Mouse (Mus musculus): ENCODE data around the gene Cflar.
"Not testable (repeated sequence)": the region's sequence is repeated elsewhere in the genome, so short reads cannot be mapped to it uniquely, and the experiment has no call there.

Cflar gene

DNA sequence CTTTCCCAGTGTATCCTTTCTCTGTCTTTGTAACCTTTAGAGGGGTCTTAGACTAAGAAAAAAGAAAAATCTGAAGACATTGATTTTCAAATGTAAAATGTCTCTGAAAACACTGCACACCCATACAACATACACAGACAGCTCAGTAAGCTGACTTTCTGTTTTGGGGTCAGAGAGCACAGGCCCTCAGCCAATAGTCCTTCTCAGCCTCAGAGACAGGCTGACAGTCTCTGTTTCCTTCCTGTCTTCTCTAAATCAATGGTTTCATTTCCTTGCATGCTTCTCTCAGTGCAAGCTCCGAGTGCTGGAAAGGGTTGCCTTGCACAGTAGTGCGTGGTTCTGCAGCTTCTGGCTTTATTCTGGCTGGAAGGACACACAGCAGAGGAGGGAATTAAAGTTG lies 62.6 kb downstream of the Cflar start:
- in situ Hi-C loops (cut with MboI), result loop anchor here (25.0 kb wide), 1 partner anchor 363 kb away; no protein-coding TSS in a partner anchor

DNA sequence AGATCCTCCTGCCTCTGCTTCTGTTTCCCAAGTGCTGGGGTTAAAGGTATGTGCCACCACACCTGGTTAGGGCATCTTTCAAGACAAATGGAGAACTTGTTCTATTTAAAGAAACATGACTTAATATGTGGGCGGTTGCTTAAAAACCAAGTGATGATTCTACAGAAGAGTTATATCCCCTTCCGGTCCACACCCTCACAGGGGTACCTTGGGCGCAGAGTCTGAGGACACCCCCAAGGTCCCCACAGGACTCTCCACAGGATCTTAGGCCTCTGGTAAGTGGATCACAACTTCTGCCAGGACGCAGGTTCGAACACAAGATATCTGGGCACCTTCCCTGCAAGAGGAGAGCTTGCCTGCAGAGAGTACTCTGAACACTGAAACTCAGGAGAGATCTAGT lies 64.1 kb downstream of the Cflar start:
- in situ Hi-C loops (cut with MboI), result no loop called here

DNA sequence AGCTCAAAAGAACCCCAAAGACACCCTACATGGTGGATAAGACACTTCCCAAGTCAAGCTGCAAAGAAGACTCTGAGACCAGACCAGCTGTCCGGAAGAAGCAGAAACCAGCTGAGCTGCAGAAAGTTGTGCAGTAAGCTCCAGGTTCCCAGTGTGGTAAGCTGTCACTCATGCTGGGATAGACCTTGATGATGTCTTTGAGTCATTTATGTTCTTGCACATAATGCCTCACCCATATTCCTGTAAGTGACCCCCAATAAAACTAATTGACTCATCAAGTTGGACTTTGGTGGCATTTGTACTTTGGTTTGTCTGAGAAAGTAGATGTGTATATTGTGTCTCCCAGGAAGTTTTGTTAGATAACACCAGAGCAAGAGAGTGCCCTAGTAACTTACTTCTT lies 66.3 kb downstream of the Cflar start:
- in situ Hi-C loops (cut with MboI), result no loop called here

DNA sequence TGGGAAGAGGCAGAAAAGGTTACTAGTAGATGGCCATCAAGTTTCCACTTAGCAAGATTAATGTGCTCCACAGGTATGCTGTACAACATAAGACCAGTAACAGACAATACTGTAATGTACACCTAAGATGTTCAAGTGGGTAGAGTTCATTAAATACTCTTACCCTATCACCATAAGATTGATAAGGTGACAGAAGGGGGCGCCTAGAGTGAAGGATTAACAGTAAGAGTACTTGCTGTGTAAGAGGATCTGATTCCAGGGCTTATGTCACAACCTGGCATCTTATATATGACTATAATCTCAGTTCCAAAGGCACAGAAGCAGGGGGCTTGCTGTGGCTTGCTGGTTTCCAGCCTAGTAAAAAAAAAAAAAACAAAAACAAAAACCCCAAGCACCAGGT lies 66.9 kb downstream of the Cflar start:
- in situ Hi-C loops (cut with MboI), result no loop called here

DNA sequence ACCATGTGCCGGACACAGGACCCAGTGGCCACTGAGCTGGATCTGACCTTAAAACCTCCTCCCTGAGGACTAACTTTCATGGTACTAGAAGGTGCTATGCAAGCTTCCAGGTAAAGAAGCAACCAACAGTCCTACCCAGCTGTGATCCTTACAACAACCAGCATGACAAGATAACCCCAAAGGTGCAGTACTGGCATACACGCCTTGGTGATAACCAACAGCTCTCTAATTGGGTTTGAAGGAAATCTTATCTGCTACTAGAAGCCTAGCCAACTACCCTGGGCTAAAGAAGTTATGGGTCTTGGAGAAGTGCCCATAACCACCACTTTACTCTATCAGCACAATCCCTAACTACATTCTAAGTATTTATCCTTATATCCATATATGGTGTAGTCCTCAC lies 75.0 kb downstream of the Cflar start:
- in situ Hi-C loops (cut with MboI), result loop anchor here (5.0 kb wide), 1 partner anchor 111 kb away; no protein-coding TSS in a partner anchor

DNA sequence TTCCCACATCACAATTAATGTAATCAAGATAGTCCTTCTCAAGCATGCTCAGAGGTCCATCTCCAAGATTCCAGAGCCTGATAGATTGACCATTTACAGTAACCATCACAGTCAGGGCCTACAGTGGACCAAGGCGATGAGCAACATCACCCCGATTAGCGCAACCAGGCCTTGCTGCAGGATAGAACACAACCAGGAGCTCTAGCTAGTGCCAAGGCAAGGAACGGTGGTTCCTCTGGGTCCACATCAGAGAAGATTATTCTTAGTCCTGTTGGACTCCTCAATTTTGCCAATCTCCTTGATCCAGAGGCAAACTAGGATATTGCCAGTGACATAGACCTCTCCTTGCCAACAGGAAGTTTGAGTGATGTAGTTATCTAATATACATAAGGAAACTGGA lies 77.1 kb downstream of the Cflar start:
- in situ Hi-C loops (cut with MboI), result loop anchor here (5.0 kb wide), 1 partner anchor 109 kb away; no protein-coding TSS in a partner anchor

DNA sequence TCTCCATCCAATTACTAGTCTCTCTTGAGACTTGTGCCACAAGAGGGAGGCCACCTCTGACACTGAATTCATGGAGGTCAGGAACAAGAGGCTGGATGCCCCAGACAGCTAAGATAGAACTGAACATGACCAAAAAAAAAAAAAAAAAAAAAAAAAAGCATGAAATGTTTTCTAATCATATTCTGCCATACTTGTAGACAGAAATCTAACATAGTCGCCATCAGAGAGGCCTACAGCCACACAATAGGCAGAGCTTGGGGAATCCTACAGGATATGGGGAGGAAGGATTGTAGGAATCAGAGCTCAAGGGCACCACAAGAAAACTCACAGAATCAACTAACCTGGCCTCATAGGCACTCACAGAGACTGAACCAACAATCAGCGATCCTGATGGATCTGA lies 83.4 kb downstream of the Cflar start:
- in situ Hi-C loops (cut with MboI), result no loop called here

DNA sequence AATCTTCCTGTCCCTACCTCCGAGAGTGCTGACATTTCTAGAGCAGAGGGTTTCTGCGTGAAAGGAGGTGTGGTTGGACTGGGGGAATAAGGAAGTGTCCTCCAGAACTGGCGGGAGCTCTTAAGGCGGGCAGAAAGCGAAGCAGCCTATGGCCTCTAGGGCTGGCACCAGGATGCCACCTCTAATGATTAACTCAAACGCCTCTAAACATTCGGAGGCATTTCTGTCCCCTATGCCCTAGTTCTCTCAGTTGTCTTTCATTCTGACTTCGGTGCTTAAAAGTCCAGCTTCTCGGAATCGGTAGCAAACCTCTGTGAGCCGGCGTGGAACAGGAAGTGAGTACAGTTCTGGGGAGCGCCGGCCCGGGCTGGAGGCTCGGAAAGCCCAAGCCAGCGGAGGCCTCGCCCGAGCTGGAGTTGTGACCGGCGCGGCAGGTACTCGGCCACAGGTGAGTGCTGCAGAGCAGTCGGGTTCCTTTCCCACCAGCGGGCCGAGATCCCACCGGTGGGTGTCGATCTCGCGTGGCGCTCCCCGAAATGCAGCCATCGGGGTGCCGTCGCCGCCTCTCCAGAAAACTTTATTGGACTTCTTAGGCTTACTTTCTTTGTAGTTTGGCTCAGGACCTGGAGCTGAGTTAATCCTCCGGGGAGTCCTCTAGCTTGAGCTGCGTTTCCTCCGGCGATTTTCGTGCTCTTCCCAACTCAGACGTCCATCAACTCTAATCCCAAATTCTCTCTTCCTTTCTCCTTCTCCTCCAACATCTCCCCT lies 84.2 kb downstream of the Cflar start, which contains the start of gene Casp8:
Gene Casp8, plus strand, starts transcription at position 84 of the 768 bp plus-strand sequence.
- in situ Hi-C loops (cut with MboI), result no loop called here

DNA sequence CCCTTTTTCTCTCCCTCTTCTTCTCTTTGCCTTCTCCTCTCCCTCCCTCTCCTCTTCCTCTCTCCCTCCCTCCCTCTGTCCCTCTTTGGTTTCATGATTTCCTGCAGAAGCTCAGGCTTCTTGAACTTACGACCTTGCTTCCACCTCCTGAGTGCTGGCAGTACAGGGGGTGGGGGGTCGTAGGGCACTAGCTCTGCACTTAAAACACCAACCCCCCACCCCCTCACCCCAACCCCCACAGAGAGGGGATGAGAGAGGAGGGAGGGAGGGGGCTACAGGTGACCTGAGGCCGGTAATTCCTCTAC lies 84.7 kb downstream of the Cflar start:
- in situ Hi-C loops (cut with MboI), result no loop called here

DNA sequence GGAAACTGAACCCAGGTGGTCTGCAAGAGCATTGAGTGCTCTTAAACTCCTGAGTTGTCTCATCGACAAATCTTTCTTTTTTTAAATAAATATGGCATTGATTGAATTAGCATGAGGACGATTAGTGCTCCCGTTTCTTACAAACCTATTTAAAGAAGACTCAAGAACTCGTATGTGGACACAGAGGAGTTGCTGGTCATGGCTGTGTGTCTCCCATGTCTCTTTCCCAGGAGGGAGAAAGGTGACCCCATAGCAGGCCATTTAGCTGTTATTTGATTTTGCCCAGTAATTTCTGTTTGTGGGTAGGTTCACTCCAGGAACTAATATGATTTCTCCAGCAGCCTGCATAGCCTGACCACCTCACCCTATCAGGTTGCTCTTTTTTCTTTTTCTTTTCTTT lies 85.5 kb downstream of the Cflar start:
- in situ Hi-C loops (cut with MboI), result no loop called here

DNA sequence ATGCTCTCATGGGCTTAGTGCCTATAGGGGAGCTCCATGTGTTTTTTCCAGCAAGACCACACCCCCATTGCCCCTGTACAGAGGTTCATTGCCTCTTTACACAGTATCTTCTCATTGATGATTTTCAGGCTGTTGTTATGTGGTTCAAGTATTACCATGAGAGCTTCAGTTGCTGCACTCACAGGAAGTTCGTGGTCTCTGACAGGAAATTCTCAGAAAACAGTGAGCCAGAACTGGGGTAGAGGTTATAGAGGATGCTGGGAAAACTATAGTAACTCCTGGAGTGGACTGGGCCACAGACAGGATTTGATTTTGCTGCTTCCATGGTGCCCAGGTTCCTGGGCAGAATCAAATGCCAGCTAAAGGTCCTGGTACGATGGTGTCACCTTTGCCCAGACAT lies 86.1 kb downstream of the Cflar start:
- in situ Hi-C loops (cut with MboI), result no loop called here

DNA sequence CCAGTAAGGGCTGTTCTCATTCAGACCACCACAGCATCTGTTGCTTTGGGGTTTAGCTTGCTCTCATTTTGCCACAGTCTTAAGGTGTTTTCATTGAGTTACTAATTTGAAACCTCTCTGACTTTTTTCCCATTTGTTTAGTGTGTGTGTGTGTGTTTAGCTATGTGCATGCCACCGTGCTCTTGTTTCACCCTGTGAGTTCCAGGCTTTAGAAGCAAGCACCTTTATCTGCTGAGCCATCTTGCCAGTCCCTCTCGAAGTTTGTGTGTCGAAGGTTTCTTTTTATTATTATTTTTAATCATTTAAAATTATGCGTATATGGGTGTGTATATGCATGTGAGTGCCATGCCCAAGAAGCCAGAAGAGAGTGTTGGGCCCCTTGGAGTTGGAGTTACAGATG lies 87.6 kb downstream of the Cflar start:
- in situ Hi-C loops (cut with MboI), result no loop called here

DNA sequence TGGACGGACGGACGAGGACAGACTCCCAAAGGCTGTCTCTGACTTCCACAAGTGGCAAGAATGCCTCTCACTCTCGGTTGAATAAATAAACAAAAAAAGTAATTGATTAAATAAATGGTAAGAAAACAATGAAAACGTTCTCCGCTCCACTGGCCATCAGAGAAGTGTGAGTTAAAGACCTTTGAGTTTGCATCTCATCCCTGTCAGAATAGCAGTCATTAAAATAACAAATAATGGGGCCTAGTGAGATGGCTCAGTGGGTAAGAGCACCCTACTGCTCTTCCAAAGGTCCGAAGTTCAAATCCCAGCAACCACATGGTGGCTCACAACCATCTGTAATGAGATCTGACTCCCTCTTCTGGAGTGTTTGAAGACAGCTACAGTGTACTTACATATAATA lies 89.3 kb downstream of the Cflar start:
- in situ Hi-C loops (cut with MboI), result not testable (repeated sequence)

DNA sequence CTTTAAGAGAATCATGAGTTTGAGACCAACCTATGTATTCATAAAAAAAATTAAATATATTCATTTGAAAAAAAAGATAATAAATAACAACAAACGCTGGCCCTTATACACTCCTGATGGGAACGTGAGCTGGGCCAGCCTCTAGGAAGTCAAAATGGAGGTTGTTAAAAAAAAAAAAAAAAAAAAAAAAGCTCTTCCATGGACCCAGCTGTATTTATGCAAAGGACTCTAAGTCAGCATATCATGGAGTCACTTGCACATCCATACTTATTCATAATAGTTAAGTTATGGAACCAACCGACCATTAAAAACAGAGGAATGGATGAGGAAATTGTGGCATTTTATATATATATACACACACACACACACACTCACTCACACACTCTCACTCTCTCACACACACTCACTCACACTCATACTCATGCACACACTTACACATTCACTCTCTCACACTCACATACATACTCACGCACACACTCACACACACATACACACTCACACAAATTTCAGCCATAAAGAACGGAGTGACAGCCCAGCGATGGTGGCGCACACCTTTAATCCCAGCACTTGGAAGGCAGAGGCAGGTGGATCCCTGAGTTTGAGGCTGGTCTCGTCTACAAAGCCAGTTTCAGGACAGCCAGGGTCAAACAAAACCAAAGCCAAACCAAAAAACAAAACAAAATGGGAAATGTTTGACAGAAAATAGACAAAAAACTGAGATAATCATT lies 90.4 kb downstream of the Cflar start:
- in situ Hi-C loops (cut with MboI), result no loop called here

DNA sequence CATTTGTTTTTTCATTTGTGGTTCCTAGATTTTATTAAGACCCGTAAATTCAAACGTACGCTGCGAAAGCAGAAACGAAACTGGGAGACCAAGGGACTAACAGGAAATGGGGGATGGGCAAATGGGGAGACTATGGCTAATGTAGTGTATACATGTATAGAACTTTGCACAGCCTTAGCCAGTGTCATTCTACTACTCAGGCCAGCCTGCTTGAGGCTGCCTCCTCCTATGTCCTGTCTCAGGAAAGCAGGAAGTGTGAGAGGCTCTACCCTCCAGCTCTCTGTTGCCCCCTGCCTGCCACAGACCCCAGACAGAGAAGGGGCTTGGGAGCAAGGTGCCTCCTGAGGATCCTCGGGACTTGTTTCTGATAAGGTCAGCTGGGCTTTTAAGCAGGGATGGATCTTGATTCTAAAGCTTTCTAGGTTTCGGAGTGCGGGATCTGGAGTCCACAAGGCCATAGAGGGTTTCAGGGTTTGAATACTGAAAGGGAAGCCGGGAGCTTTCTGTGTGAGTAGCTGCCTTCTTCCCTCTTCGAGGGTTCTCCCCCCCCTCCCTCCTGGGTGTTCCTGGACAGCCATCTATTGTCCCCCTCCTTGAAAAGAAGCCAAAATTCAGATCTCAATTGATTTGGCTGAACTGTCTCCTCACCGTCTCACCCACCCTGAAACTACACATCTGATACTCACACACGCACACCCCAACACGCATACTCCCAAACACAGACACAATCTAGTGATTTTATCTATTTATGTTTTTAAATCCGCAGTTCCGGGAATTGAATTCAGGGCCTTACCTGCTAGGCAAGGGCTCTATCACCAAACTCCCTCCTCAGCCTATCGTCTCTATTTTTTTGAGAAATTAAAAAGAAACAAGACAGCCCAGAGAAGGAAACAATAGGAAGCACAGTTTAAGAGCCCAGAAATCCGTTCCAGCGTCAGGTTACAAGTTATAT lies 91.3 kb downstream of the Cflar start:
- in situ Hi-C loops (cut with MboI), result no loop called here

DNA sequence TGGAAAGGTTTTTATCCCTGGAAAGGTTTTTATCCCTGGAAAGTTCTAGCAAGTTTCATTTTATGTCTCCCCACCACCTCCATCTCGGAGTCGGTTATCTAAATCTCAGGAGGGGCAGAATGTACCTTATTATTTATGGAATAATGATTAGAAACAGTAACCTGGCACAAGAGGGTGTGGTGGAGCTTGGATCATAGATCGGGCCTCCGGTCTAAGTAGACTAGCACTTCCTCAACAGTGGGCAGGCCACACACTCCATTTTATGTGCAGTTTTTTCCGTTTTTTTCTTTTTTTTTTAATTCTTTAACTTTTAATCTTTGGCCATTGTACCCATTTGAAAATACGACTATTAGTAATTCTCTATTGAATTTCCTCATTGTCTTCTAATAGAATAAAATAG lies 92.2 kb downstream of the Cflar start:
- in situ Hi-C loops (cut with MboI), result no loop called here

DNA sequence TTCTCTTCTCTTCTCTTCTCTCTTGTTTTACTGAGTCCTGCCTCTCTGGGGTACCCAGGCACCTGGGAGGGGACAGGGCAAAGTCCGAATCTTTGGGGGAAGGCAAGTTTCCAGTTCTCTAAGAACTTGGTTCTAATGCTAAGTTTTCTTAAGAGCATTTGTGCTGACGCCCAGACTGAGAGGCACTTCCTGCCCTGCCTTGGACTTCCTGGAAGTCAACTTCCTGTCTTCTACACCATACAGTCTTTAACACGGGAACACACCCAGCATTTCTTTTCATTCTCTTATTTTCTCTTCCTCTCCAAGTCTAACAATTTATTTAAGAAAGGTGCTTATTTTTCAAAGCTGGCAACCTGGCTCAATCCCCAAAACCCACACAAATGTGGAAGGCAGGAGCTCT lies 95.3 kb downstream of the Cflar start:
- in situ Hi-C loops (cut with MboI), result no loop called here
